Mouse (Mus musculus): Measurements from ENCODE around the gene Rmi1. TPM values are rescaled to one million over a fixed set of nuclear protein-coding genes. Genes with fewer than 3 reads are reported as not detected.
"Not testable (repeated sequence)": the region's sequence is repeated elsewhere in the genome, so short reads cannot be mapped to it uniquely, and the experiment has no call there.

Gene Rmi1
- total and polyA plus RNA-seq, 2 experiments: 5.1 to 9.5 TPM

- 57% methylated on average over 4 of the region's 4 CpGs for WGBS
- no peaks in the 10 kb centered on the region for H3K27me3 ChIP-seq (ENCODE audit: control insufficient read depth, insufficient read depth, low read length)
- H3K27ac ChIP-seq (replicated peaks; ENCODE audit: insufficient read depth, low read depth, low read length): peak overlapping the region; percentile 42; the same call in 1 of the 2 replicates
- H3K79me2 ChIP-seq (ENCODE audit: control insufficient read depth, insufficient read depth, low read length): no peaks in the 10 kb centered on the region
- peak overlapping the region; percentile 14; the same call in 1 of the 2 replicates for H3K9ac ChIP-seq (ENCODE audit: low read depth, low read length)
- no peaks in the 10 kb centered on the region for H3K36me3 ChIP-seq (ENCODE audit: control insufficient read depth, insufficient read depth, low read length)
- no peak for TF ChIP-seq POLR2A (IDR thresholded peaks at IDR 0.05; ENCODE audit: extremely low read depth, insufficient read depth, low read length)
- no peak for TF ChIP-seq CTCF (IDR thresholded peaks at IDR 0.05; ENCODE audit: low read depth, low read length)
- DNase-seq (ENCODE audit: extremely low read depth, low read depth, low spot score): no peak
- H3K4me1 ChIP-seq (ENCODE audit: control insufficient read depth, insufficient read depth, low read length): no peaks in the 10 kb centered on the region
- H3K4me3 ChIP-seq (ENCODE audit: insufficient read depth, low read depth, low read length): peak overlapping the region; percentile 1; the same call in 1 of the 2 replicates
These were observed 50.2 kb downstream of the Rmi1 start for GRCm38 (mm10) chr13:58452246-58452645.

- Histone ChIP-seq H3K4me3 (ENCODE audit: insufficient read depth, low read depth, low read length) (peak overlapping the region; percentile 69), H3K79me2 (ENCODE audit: control insufficient read depth, insufficient read depth, low read length) (no peaks in the 10 kb centered on the region), H3K27me3 (ENCODE audit: control insufficient read depth, insufficient read depth, low read length) (no peaks in the 10 kb centered on the region), H3K36me3 (ENCODE audit: control insufficient read depth, insufficient read depth, low read length) (no peaks in the 10 kb centered on the region), H3K9ac (ENCODE audit: low read depth, low read length) (peak overlapping the region; percentile 70), H3K4me1 (ENCODE audit: control insufficient read depth, insufficient read depth, low read length) (no peaks in the 10 kb centered on the region), H3K27ac (replicated peaks; ENCODE audit: insufficient read depth, low read depth, low read length) (peak overlapping the region; percentile 59)
- 15% methylated on average over 32 of the region's 32 CpGs for WGBS
- no peak for DNase-seq (ENCODE audit: extremely low read depth, low read depth, low spot score)
- TF ChIP-seq POLR2A (IDR thresholded peaks at IDR 0.05; ENCODE audit: extremely low read depth, insufficient read depth, low read length) (no peak), CTCF (IDR thresholded peaks at IDR 0.05; ENCODE audit: low read depth, low read length) (no peak)
These were observed 50.8 kb downstream of the Rmi1 start for GRCm38 (mm10) chr13:58452651-58453413.

GRCm38 (mm10) chr13:58453541-58453940, 51.5 kb downstream of the Rmi1 start:
- Histone ChIP-seq H3K27me3 (ENCODE audit: control insufficient read depth, insufficient read depth, low read length) (no peaks in the 10 kb centered on the region), H3K79me2 (ENCODE audit: control insufficient read depth, insufficient read depth, low read length) (no peaks in the 10 kb centered on the region), H3K27ac (replicated peaks; ENCODE audit: insufficient read depth, low read depth, low read length) (no peak overlapping the region), H3K4me3 (ENCODE audit: insufficient read depth, low read depth, low read length) (no peak overlapping the region), H3K9ac (ENCODE audit: low read depth, low read length) (no peak overlapping the region), H3K36me3 (ENCODE audit: control insufficient read depth, insufficient read depth, low read length) (no peaks in the 10 kb centered on the region), H3K4me1 (ENCODE audit: control insufficient read depth, insufficient read depth, low read length) (no peaks in the 10 kb centered on the region)
- TF ChIP-seq POLR2A (IDR thresholded peaks at IDR 0.05; ENCODE audit: extremely low read depth, insufficient read depth, low read length): no peak
- TF ChIP-seq CTCF (IDR thresholded peaks at IDR 0.05; ENCODE audit: low read depth, low read length): no peak
- peak; percentile 13 for DNase-seq (ENCODE audit: extremely low read depth, low read depth, low spot score)
- 22% methylated on average over 10 of the region's 10 CpGs for WGBS

- whole genome bisulfite sequencing: 91% methylated on average over 10 of the region's 10 CpGs
- Histone ChIP-seq H3K36me3 (ENCODE audit: control insufficient read depth, insufficient read depth, low read length) (no peaks in the 10 kb centered on the region), H3K27me3 (ENCODE audit: control insufficient read depth, insufficient read depth, low read length) (no peaks in the 10 kb centered on the region), H3K4me3 (ENCODE audit: insufficient read depth, low read depth, low read length) (no peak overlapping the region), H3K79me2 (ENCODE audit: control insufficient read depth, insufficient read depth, low read length) (no peaks in the 10 kb centered on the region), H3K9ac (ENCODE audit: low read depth, low read length) (no peak overlapping the region), H3K27ac (replicated peaks; ENCODE audit: insufficient read depth, low read depth, low read length) (no peak overlapping the region), H3K4me1 (ENCODE audit: control insufficient read depth, insufficient read depth, low read length) (no peaks in the 10 kb centered on the region)
- no peak for DNase-seq (ENCODE audit: extremely low read depth, low read depth, low spot score)
- TF ChIP-seq POLR2A (IDR thresholded peaks at IDR 0.05; ENCODE audit: extremely low read depth, insufficient read depth, low read length): no peak
- TF ChIP-seq CTCF (IDR thresholded peaks at IDR 0.05; ENCODE audit: low read depth, low read length): no peak
These were observed 54.5 kb downstream of the Rmi1 start for GRCm38 (mm10) chr13:58456547-58456946.

- peak; percentile 14 for DNase-seq (ENCODE audit: extremely low read depth, low read depth, low spot score)
- H3K4me1 ChIP-seq (ENCODE audit: control insufficient read depth, insufficient read depth, low read length); H3K4me3 ChIP-seq (ENCODE audit: insufficient read depth, low read depth, low read length); H3K27me3 ChIP-seq (ENCODE audit: control insufficient read depth, insufficient read depth, low read length); H3K79me2 ChIP-seq (ENCODE audit: control insufficient read depth, insufficient read depth, low read length); H3K9ac ChIP-seq (ENCODE audit: low read depth, low read length); H3K36me3 ChIP-seq (ENCODE audit: control insufficient read depth, insufficient read depth, low read length); H3K27ac ChIP-seq (replicated peaks; ENCODE audit: insufficient read depth, low read depth, low read length): not testable (repeated sequence)
- WGBS: 79% methylated on average over 6 of the region's 6 CpGs
These were observed 56.8 kb downstream of the Rmi1 start for GRCm38 (mm10) chr13:58458811-58459210.

Other genes starting within 250 kb of the Rmi1 start
- 34.0 and 34.5 TPM in 2 replicates for gene Idnk, start 244.6 kb upstream of the Rmi1 start, total RNA-seq (2014; rRNA removed)
- 26.9 and 27.3 TPM in 2 replicates for gene Idnk, start 244.6 kb upstream of the Rmi1 start, polyA plus RNA-seq (2012; rRNA removed)
- gene Ubqln1, start 186.6 kb upstream of the Rmi1 start, total RNA-seq (2014; rRNA removed): 77.4 and 87.1 TPM in 2 replicates
- 119 and 146 TPM in 2 replicates for gene Ubqln1, start 186.6 kb upstream of the Rmi1 start, polyA plus RNA-seq (2012; rRNA removed)
- gene Gkap1, start 126.5 kb upstream of the Rmi1 start, total RNA-seq (2014; rRNA removed): 11.7 and 14.9 TPM in 2 replicates
- gene Gkap1, start 126.5 kb upstream of the Rmi1 start, polyA plus RNA-seq (2012; rRNA removed): 3.5 and 4.3 TPM in 2 replicates
- gene Kif27, start 43.1 kb upstream of the Rmi1 start, total RNA-seq (2014; rRNA removed): under 0.01 TPM in 1 of 2 replicates, not detected in the other
- not detected in 2 replicates for gene Kif27, start 43.1 kb upstream of the Rmi1 start, polyA plus RNA-seq (2012; rRNA removed)
- 26.8 and 27.3 TPM in 2 replicates for gene 2210016F16Rik, start 17.0 kb upstream of the Rmi1 start, total RNA-seq (2014; rRNA removed)
- gene 2210016F16Rik, start 17.0 kb upstream of the Rmi1 start, polyA plus RNA-seq (2012; rRNA removed): 19.0 and 19.3 TPM in 2 replicates
- gene Hnrnpk, start 1.1 kb downstream of the Rmi1 start, total RNA-seq (2014; rRNA removed): 241 and 280 TPM in 2 replicates
- 140 and 162 TPM in 2 replicates for gene Hnrnpk, start 1.1 kb downstream of the Rmi1 start, polyA plus RNA-seq (2012; rRNA removed)
- gene Slc28a3, start 208.6 kb downstream of the Rmi1 start, total RNA-seq (2014; rRNA removed): not detected in 2 replicates
- not detected in 2 replicates for gene Slc28a3, start 208.6 kb downstream of the Rmi1 start, polyA plus RNA-seq (2012; rRNA removed)